Mouse (Mus musculus) liver, embryonic 16.5 days (tissue): ENCODE data around the gene LTO1. TPM values are rescaled to one million over a fixed set of nuclear protein-coding genes. Genes with fewer than 3 reads are reported as not detected.
A peak's percentile ranks its signal among the peaks of the same experiment; 100 is the strongest.

Experiments
- ATAC-seq: fragments of 200-750 bp; cut with Nextera tagmentation; 2 replicates; pipeline ENCODE4 v1.8.0; 2017; ENCODE audit warnings: low read depth, mild to moderate bottlenecking, moderate number of reproducible peaks, moderate library complexity
- H3K27ac ChIP-seq: fragments of 300-500 bp; sonication (generic); 2 replicates; pipeline ENCODE4 v1.5.1; 2014; ENCODE audit warnings: mild to moderate bottlenecking, low read length
- H3K27me3 ChIP-seq: fragments of 300-500 bp; sonication (generic); 2 replicates; pipeline ENCODE4 v1.6.1; 2014; ENCODE audit warnings: low read depth, low read length, mixed read lengths; ENCODE audit not compliant: control insufficient read depth, insufficient read depth
- H3K36me3 ChIP-seq: fragments of 300-500 bp; sonication (generic); 2 replicates; pipeline ENCODE4 v1.6.1; 2014; ENCODE audit warnings: mild to moderate bottlenecking; ENCODE audit not compliant: control insufficient read depth, insufficient read depth
- H3K4me1 ChIP-seq: fragments of 300-500 bp; sonication (generic); 2 replicates; pipeline ENCODE4 v1.6.1; 2014; ENCODE audit warnings: low read depth, low read length, mixed read lengths; ENCODE audit not compliant: control insufficient read depth
- H3K4me2 ChIP-seq: fragments of 300-500 bp; sonication (generic); 2 replicates; pipeline ENCODE4 v1.6.1; 2014; ENCODE audit warnings: low read depth, low read length, mixed read lengths
- H3K4me3 ChIP-seq: fragments of 300-500 bp; sonication (generic); 2 replicates; pipeline ENCODE4 v1.5.1; 2014; ENCODE audit warnings: low read depth, mild to moderate bottlenecking, low read length
- H3K9ac ChIP-seq: fragments of 300-500 bp; sonication (generic); 2 replicates; pipeline ENCODE4 v1.6.1; 2014; ENCODE audit warnings: low read depth, low read length
- H3K9me3 ChIP-seq: fragments of 300-500 bp; sonication (generic); replicated peaks from 2 replicates; pipeline ENCODE4 v1.6.1; 2016; ENCODE audit warnings: low read length; ENCODE audit not compliant: control insufficient read depth
- WGBS: fragments of 180-500 bp; shearing (Covaris S2); extraction: QIAGEN DNeasy Blood & Tissue Kit; methylation state at CpG from one replicate; pipeline ENCODE4 v1.1.7; 2014; ENCODE audit not compliant: insufficient replicate concordance; 5-methylcytosine and 5-hydroxymethylcytosine counted together
- polyA plus RNA-seq: library from polyadenylated mRNA; unstranded; fragments of >200 nt; fragmentation: Nextera tagmentation; extraction: Ambion mirVana; gene quantifications from 2 replicates; pipeline ENCODE4 v1.2.1, GENCODE M21; 2015

LTO1 gene
- polyA plus RNA-seq, 1 experiment from 2014 or later = 8.8 TPM

- Histone ChIP-seq H3K27me3 (peaks cover 25% of the 10 kb centered on the region), H3K27ac (no peak overlapping the region), H3K9me3 (no peaks in the 10 kb centered on the region), H3K4me1 (no peaks in the 10 kb centered on the region; the same call in 1 of the 2 replicates), H3K9ac (no peak overlapping the region), H3K36me3 (peaks cover 3% of the 10 kb centered on the region; the same call in 1 of the 2 replicates), H3K4me2 (no peak overlapping the region), H3K4me3 (no peak overlapping the region)
- ATAC-seq = no peak
- 65% methylated on average over 5 of the region's 5 CpGs for WGBS
Observed at GRCm38 (mm10) chr7:144934901-144935300, 20.0 kb downstream of the LTO1 start.

GRCm38 (mm10) chr7:144935563-144935962 is 20.7 kb downstream of the LTO1 start:
- 52% methylated on average over 5 of the region's 5 CpGs for WGBS
- peaks cover 3% of the 10 kb centered on the region; the same call in 1 of the 2 replicates for H3K36me3 ChIP-seq
- ATAC-seq = no peak
- H3K9ac ChIP-seq = no peak overlapping the region
- H3K27me3 ChIP-seq = peaks cover 32% of the 10 kb centered on the region
- H3K4me1 ChIP-seq = no peaks in the 10 kb centered on the region; the same call in 1 of the 2 replicates
- H3K27ac ChIP-seq = no peak overlapping the region
- H3K4me2 ChIP-seq = no peak overlapping the region
- H3K9me3 ChIP-seq = no peaks in the 10 kb centered on the region
- no peak overlapping the region for H3K4me3 ChIP-seq

- Histone ChIP-seq H3K9me3 (no peaks in the 10 kb centered on the region), H3K4me1 (peaks cover 3% of the 10 kb centered on the region), H3K27ac (no peak overlapping the region), H3K4me3 (no peak overlapping the region), H3K27me3 (peaks cover 40% of the 10 kb centered on the region), H3K36me3 (peaks cover 3% of the 10 kb centered on the region; the same call in 1 of the 2 replicates), H3K9ac (no peak overlapping the region), H3K4me2 (no peak overlapping the region)
- ATAC-seq = no peak
- 72% methylated on average over 4 of the region's 4 CpGs for WGBS
Observed at GRCm38 (mm10) chr7:144936311-144936880, 21.5 kb downstream of the LTO1 start.

GRCm38 (mm10) chr7:144937490-144937889 is 22.6 kb downstream of the LTO1 start:
- ATAC-seq = no peak
- H3K4me2 ChIP-seq = peak overlapping the region; percentile 72
- WGBS = under 1% methylated on average over 20 of the region's 20 CpGs

GRCm38 (mm10) chr7:144937899-144938517 is 23.1 kb downstream of the LTO1 start:
- peak overlapping the region; percentile 51 for H3K9ac ChIP-seq
- H3K4me3 ChIP-seq = peak overlapping the region; percentile 60
- no peaks in the 10 kb centered on the region for H3K9me3 ChIP-seq
- H3K4me1 ChIP-seq = peaks cover 13% of the 10 kb centered on the region
- WGBS = under 1% methylated on average over 39 of the region's 39 CpGs
- H3K27ac ChIP-seq = no peak overlapping the region
- H3K36me3 ChIP-seq = peaks cover 3% of the 10 kb centered on the region; the same call in 1 of the 2 replicates
- peak overlapping the region; percentile 72 for H3K4me2 ChIP-seq
- peaks cover 56% of the 10 kb centered on the region for H3K27me3 ChIP-seq
- ATAC-seq = no peak

More at GRCm38 (mm10) chr7:144937490-144937889, 22.6 kb downstream of the LTO1 start:
- Histone ChIP-seq H3K27ac (no peak overlapping the region), H3K9ac (peak overlapping the region; percentile 51; the same call in 1 of the 2 replicates), H3K9me3 (no peaks in the 10 kb centered on the region), H3K27me3 (peaks cover 51% of the 10 kb centered on the region), H3K36me3 (peaks cover 3% of the 10 kb centered on the region; the same call in 1 of the 2 replicates), H3K4me1 (peaks cover 8% of the 10 kb centered on the region), H3K4me3 (peak overlapping the region; percentile 60)

GRCm38 (mm10) chr7:144938661-144939343 is 23.9 kb downstream of the LTO1 start:
- Histone ChIP-seq H3K27me3 (peaks cover 62% of the 10 kb centered on the region), H3K27ac (peak overlapping the region; percentile 38), H3K4me1 (peaks cover 16% of the 10 kb centered on the region), H3K4me3 (peak overlapping the region; percentile 60), H3K4me2 (peak overlapping the region; percentile 72), H3K9ac (peak overlapping the region; percentile 51), H3K36me3 (peaks cover 3% of the 10 kb centered on the region; the same call in 1 of the 2 replicates), H3K9me3 (no peaks in the 10 kb centered on the region)
- ATAC-seq = no peak
- 1% methylated on average over 32 of the region's 32 CpGs for WGBS

- Histone ChIP-seq H3K9ac (peak within 1 kb of the TSS; percentile 51), H3K4me3 (peak within 1 kb of the TSS; percentile 60), H3K36me3 (peaks cover 3% of the 10 kb centered on the region; the same call in 1 of the 2 replicates), H3K9me3 (no peaks in the 10 kb centered on the region), H3K4me2 (peak within 1 kb of the TSS; percentile 72), H3K27me3 (peaks cover 65% of the 10 kb centered on the region), H3K4me1 (peaks cover 16% of the 10 kb centered on the region), H3K27ac (peak within 1 kb of the TSS; percentile 57)
- peak; percentile 45 for ATAC-seq
- WGBS = under 1% methylated on average over 39 of the region's 45 CpGs
Observed at GRCm38 (mm10) chr7:144939344-144940002, 24.6 kb downstream of the LTO1 start, which contains the start of gene Ccnd1. Gene Ccnd1, minus strand, starts transcription at chr7:144939925.

- Histone ChIP-seq H3K4me1 (peaks cover 16% of the 10 kb centered on the region), H3K27ac (peak overlapping the region; percentile 57; the same call in 1 of the 2 replicates), H3K27me3 (peaks cover 65% of the 10 kb centered on the region), H3K36me3 (peaks cover 3% of the 10 kb centered on the region; the same call in 1 of the 2 replicates), H3K4me2 (peak overlapping the region; percentile 72), H3K4me3 (peak overlapping the region; percentile 60), H3K9me3 (no peaks in the 10 kb centered on the region), H3K9ac (no peak overlapping the region)
- ATAC-seq = 0 out of 2 replicates have a peak, but pooled peaks have one; percentile 3
- under 1% methylated on average over 21 of the region's 22 CpGs for WGBS
Observed at GRCm38 (mm10) chr7:144940003-144940571, 25.2 kb downstream of the LTO1 start.
